Mouse (Mus musculus): ENCODE measurements around the gene Cdhr2. TPM values are rescaled to one million over a fixed set of nuclear protein-coding genes. Genes with fewer than 3 reads are reported as not detected.

The Cdhr2 gene
- total and polyA plus RNA-seq, 3 experiments = not detected

DNA sequence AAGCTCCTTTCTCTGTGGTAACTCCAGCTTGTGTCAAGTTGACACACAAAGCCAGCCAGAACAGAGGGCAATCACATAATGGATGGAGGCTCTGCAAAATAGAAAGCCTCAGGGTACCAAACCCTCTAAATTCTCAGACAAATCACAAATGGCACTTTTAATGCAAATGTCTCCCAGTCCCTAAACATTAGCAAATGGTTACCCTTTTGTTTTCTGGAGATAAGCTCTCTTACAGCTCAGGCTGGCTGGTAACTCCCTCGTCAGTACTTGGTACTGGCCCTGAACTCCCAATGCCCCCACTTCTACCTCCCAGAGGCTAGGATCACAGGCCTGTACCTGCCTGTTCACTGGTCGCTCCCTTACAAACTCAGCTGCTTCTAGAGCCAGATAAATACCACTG is 82.0 kb downstream of the Cdhr2 start:
- DNase-seq (ENCODE audit: low read depth, low spot score) = no peak
- Histone ChIP-seq H3K4me1 (ENCODE audit: control insufficient read depth in 1 of 2, insufficient read depth in 2 of 2, low read length in 2 of 2) (no peaks in the 10 kb centered on the region), H3K9me3 (replicated peaks; ENCODE audit: insufficient read depth, low read length) (no peaks in the 10 kb centered on the region)

DNA sequence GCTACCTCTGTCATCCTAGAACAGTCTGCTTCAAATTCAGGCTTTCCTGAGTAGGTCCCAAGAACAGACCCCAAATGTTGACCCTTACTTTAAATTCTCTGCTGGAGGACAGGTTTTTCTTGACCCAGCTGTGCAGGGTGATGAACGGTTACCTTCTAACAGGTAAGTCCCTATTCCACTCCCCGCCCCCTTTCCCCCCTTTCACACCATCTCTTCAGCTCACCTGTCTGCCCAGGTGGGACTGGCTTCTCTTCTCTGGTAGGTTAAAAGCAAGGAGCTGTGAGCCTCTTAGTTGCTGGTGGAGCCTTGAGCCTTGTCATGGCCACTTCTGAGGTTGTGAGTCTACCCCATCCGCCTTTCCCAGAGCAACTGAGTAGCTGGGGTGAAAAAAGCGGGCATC is 82.4 kb downstream of the Cdhr2 start, which contains the start of gene Eif4e1b:
Eif4e1b (plus strand) TSS at position 301 of the 400 bp plus-strand sequence.
- DNase-seq (ENCODE audit: low read depth, low spot score) = no peak
- H3K9ac ChIP-seq (ENCODE audit: control insufficient read depth, low read depth, low read length, poor library complexity, severe bottlenecking) = no peak within 1 kb of the TSS
- no peaks in the 10 kb centered on the region for H3K9me3 ChIP-seq (replicated peaks; ENCODE audit: insufficient read depth, low read length)
- TF ChIP-seq POLR2AphosphoS2 (IDR thresholded peaks at IDR 0.05; ENCODE audit: low read length) (no peak), USF1 (IDR thresholded peaks at IDR 0.05; ENCODE audit: low read depth, low read length) (no peak), BHLHE40 (IDR thresholded peaks at IDR 0.05; ENCODE audit: borderline replicate concordance, low read depth, low read length) (no peak), GATA1 (IDR thresholded peaks at IDR 0.05; ENCODE audit: low read depth, low read length) (no peak), POLR2AphosphoS5 (IDR thresholded peaks at IDR 0.05; ENCODE audit: borderline replicate concordance, low read depth, low read length) (no peak), ELF1 (IDR thresholded peaks at IDR 0.05; ENCODE audit: low read depth, low read length) (no peak), JUND (IDR thresholded peaks at IDR 0.05; ENCODE audit: low read depth, low read length) (no peak), TBP (IDR thresholded peaks at IDR 0.05; ENCODE audit: low read depth, low read length) (no peak), KAT2A (conservative IDR thresholded peaks at IDR 0.05; ENCODE audit: low read depth, low read length) (no peak), RCOR1 (IDR thresholded peaks at IDR 0.05; ENCODE audit: low read depth, low read length) (no peak), TAL1 (IDR thresholded peaks at IDR 0.05; ENCODE audit: low read length) (no peak), USF2 (IDR thresholded peaks at IDR 0.05; ENCODE audit: borderline replicate concordance in 1 of 2, insufficient read depth in 1 of 2, low read depth in 1 of 2, low read length in 2 of 2) (no peak), NRF1 (IDR thresholded peaks at IDR 0.05; ENCODE audit: insufficient read depth, low read depth, low read length, poor library complexity, severe bottlenecking) (no peak)
- H3K36me3 ChIP-seq (ENCODE audit: control insufficient read depth in 1 of 2, insufficient read depth in 2 of 2, low read length in 2 of 2) = no peaks in the 10 kb centered on the region
- H3K4me1 ChIP-seq (ENCODE audit: control insufficient read depth in 1 of 2, insufficient read depth in 2 of 2, low read length in 2 of 2) = no peaks in the 10 kb centered on the region
- no peak within 1 kb of the TSS for H3K4me3 ChIP-seq (ENCODE audit: control insufficient read depth in 1 of 2, insufficient read depth in 1 of 2, low read depth in 2 of 2, low read length in 2 of 2)
- no peak within 1 kb of the TSS for H3K27ac ChIP-seq (ENCODE audit: control insufficient read depth, low read depth, low read length)
- H3K79me2 ChIP-seq (ENCODE audit: control insufficient read depth, insufficient read depth, low read length, poor library complexity) = no peaks in the 10 kb centered on the region
- H3K27me3 ChIP-seq (ENCODE audit: control insufficient read depth in 1 of 2, insufficient read depth in 2 of 2, low read length in 2 of 2) = peaks cover 3 to 15% of the 10 kb centered on the region in 2 experiments; a peak in 3 of 4 replicates

More for the DNA sequence above, 82.0 kb downstream of the Cdhr2 start:
- H3K27me3 ChIP-seq (ENCODE audit: control insufficient read depth in 1 of 2, insufficient read depth in 2 of 2, low read length in 2 of 2) = peaks cover 3 to 15% of the 10 kb centered on the region in 2 experiments; a peak in 3 of 4 replicates
- no peak overlapping the region for H3K9ac ChIP-seq (ENCODE audit: control insufficient read depth, low read depth, low read length, poor library complexity, severe bottlenecking)
- H3K79me2 ChIP-seq (ENCODE audit: control insufficient read depth, insufficient read depth, low read length, poor library complexity) = no peaks in the 10 kb centered on the region
- H3K27ac ChIP-seq (ENCODE audit: control insufficient read depth, low read depth, low read length) = no peak overlapping the region
- H3K4me3 ChIP-seq (ENCODE audit: control insufficient read depth in 1 of 2, insufficient read depth in 1 of 2, low read depth in 2 of 2, low read length in 2 of 2) = no peak overlapping the region
- no peaks in the 10 kb centered on the region for H3K36me3 ChIP-seq (ENCODE audit: control insufficient read depth in 1 of 2, insufficient read depth in 2 of 2, low read length in 2 of 2)
- TF ChIP-seq USF1 (IDR thresholded peaks at IDR 0.05; ENCODE audit: low read depth, low read length) = no peak
- TF ChIP-seq NELFE (IDR thresholded peaks at IDR 0.05; ENCODE audit: low read depth, low read length) = no peak
- no peak for TF ChIP-seq EP300 (IDR thresholded peaks at IDR 0.05; ENCODE audit: low read depth in 1 of 2, low read length in 2 of 2)
- no peak for TF ChIP-seq POLR2AphosphoS5 (IDR thresholded peaks at IDR 0.05; ENCODE audit: borderline replicate concordance, low read depth, low read length)
- no peak for TF ChIP-seq SMC3 (IDR thresholded peaks at IDR 0.05; ENCODE audit: low read depth, low read length)
- no peak for TF ChIP-seq NRF1 (IDR thresholded peaks at IDR 0.05; ENCODE audit: insufficient read depth, low read depth, low read length, poor library complexity, severe bottlenecking)
- TF ChIP-seq MXI1 (IDR thresholded peaks at IDR 0.05; ENCODE audit: low read depth, low read length) = no peak

Other genes with a start within 250 kb of the Cdhr2 start
- 89.6 and 94.0 TPM in 2 replicates for gene Thoc3, start 232.6 kb upstream of the Cdhr2 start, total RNA-seq (2012; rRNA removed)
- gene Thoc3, start 232.6 kb upstream of the Cdhr2 start, polyA plus RNA-seq (2012; ENCODE audit: insufficient read depth in 1 of 2, insufficient read length in 2 of 2, low read depth in 1 of 2, low replicate concordance in 2 of 2, missing spikeins in 1 of 2) = 100 to 1,000 TPM in 1 of 2 experiments, not detected in 1; 109 TPM
- 4.9 and 5.6 TPM in 2 replicates for gene Simc1, start 197.7 kb upstream of the Cdhr2 start, total RNA-seq (2012; rRNA removed)
- 10 to 100 TPM in 1 of 2 experiments, not detected in 1; 11.9 TPM for gene Simc1, start 197.7 kb upstream of the Cdhr2 start, polyA plus RNA-seq (2012; ENCODE audit: insufficient read depth in 1 of 2, insufficient read length in 2 of 2, low read depth in 1 of 2, low replicate concordance in 2 of 2, missing spikeins in 1 of 2)
- 32.0 and 34.2 TPM in 2 replicates for gene 4833439L19Rik, start 136.0 kb upstream of the Cdhr2 start, total RNA-seq (2012; rRNA removed)
- 10 to 100 TPM in 1 of 2 experiments, not detected in 1; 53.8 TPM for gene 4833439L19Rik, start 136.0 kb upstream of the Cdhr2 start, polyA plus RNA-seq (2012; ENCODE audit: insufficient read depth in 1 of 2, insufficient read length in 2 of 2, low read depth in 1 of 2, low replicate concordance in 2 of 2, missing spikeins in 1 of 2)
- 3.8 and 5.1 TPM in 2 replicates for gene Arl10, start 126.4 kb upstream of the Cdhr2 start, total RNA-seq (2012; rRNA removed)
- 10 to 100 TPM in 1 of 2 experiments, not detected in 1; 10.9 TPM for gene Arl10, start 126.4 kb upstream of the Cdhr2 start, polyA plus RNA-seq (2012; ENCODE audit: insufficient read depth in 1 of 2, insufficient read length in 2 of 2, low read depth in 1 of 2, low replicate concordance in 2 of 2, missing spikeins in 1 of 2)
- gene Nop16, start 111.4 kb upstream of the Cdhr2 start, total RNA-seq (2012; rRNA removed) = 126 and 131 TPM in 2 replicates
- 100 to 1,000 TPM in 1 of 2 experiments, not detected in 1; 172 TPM for gene Nop16, start 111.4 kb upstream of the Cdhr2 start, polyA plus RNA-seq (2012; ENCODE audit: insufficient read depth in 1 of 2, insufficient read length in 2 of 2, low read depth in 1 of 2, low replicate concordance in 2 of 2, missing spikeins in 1 of 2)
- gene Higd2a, start 111.3 kb upstream of the Cdhr2 start, total RNA-seq (2012; rRNA removed) = 54.0 and 59.8 TPM in 2 replicates
- 100 to 1,000 TPM in 1 of 2 experiments, not detected in 1; 131 TPM for gene Higd2a, start 111.3 kb upstream of the Cdhr2 start, polyA plus RNA-seq (2012; ENCODE audit: insufficient read depth in 1 of 2, insufficient read length in 2 of 2, low read depth in 1 of 2, low replicate concordance in 2 of 2, missing spikeins in 1 of 2)
- 23.5 and 25.0 TPM in 2 replicates for gene Cltb, start 90.1 kb upstream of the Cdhr2 start, total RNA-seq (2012; rRNA removed)
- gene Cltb, start 90.1 kb upstream of the Cdhr2 start, polyA plus RNA-seq (2012; ENCODE audit: insufficient read depth in 1 of 2, insufficient read length in 2 of 2, low read depth in 1 of 2, low replicate concordance in 2 of 2, missing spikeins in 1 of 2) = 10 to 100 TPM in 1 of 2 experiments, not detected in 1; 59.9 TPM
- gene Faf2, start 79.7 kb upstream of the Cdhr2 start, total RNA-seq (2012; rRNA removed) = 27.8 and 31.4 TPM in 2 replicates
- gene Faf2, start 79.7 kb upstream of the Cdhr2 start, polyA plus RNA-seq (2012; ENCODE audit: insufficient read depth in 1 of 2, insufficient read length in 2 of 2, low read depth in 1 of 2, low replicate concordance in 2 of 2, missing spikeins in 1 of 2) = 10 to 100 TPM in 1 of 2 experiments, not detected in 1; 39.3 TPM
- gene Rnf44, start 7.6 kb upstream of the Cdhr2 start, total RNA-seq (2012; rRNA removed) = 10.4 and 10.7 TPM in 2 replicates
- gene Rnf44, start 7.6 kb upstream of the Cdhr2 start, polyA plus RNA-seq (2012; ENCODE audit: insufficient read depth in 1 of 2, insufficient read length in 2 of 2, low read depth in 1 of 2, low replicate concordance in 2 of 2, missing spikeins in 1 of 2) = 10 to 100 TPM in 1 of 2 experiments, not detected in 1; 60.5 TPM
- gene Gprin1, start 48.4 kb downstream of the Cdhr2 start, total RNA-seq (2012; rRNA removed) = not detected in 2 replicates
- not detected for gene Gprin1, start 48.4 kb downstream of the Cdhr2 start, polyA plus RNA-seq (2012; ENCODE audit: insufficient read depth in 1 of 2, insufficient read length in 2 of 2, low read depth in 1 of 2, low replicate concordance in 2 of 2, missing spikeins in 1 of 2)
- gene Sncb, start 65.1 kb downstream of the Cdhr2 start, total RNA-seq (2012; rRNA removed) = not detected in 2 replicates
- gene Sncb, start 65.1 kb downstream of the Cdhr2 start, polyA plus RNA-seq (2012; ENCODE audit: insufficient read depth in 1 of 2, insufficient read length in 2 of 2, low read depth in 1 of 2, low replicate concordance in 2 of 2, missing spikeins in 1 of 2) = not detected
- gene Eif4e1b, start 82.5 kb downstream of the Cdhr2 start, total RNA-seq (2012; rRNA removed) = not detected in 2 replicates
- gene Eif4e1b, start 82.5 kb downstream of the Cdhr2 start, polyA plus RNA-seq (2012; ENCODE audit: insufficient read depth in 1 of 2, insufficient read length in 2 of 2, low read depth in 1 of 2, low replicate concordance in 2 of 2, missing spikeins in 1 of 2) = not detected
- gene Tspan17, start 87.9 kb downstream of the Cdhr2 start, total RNA-seq (2012; rRNA removed) = 3.3 and 4.1 TPM in 2 replicates
- 10 to 100 TPM in 1 of 2 experiments, not detected in 1; 23.0 TPM for gene Tspan17, start 87.9 kb downstream of the Cdhr2 start, polyA plus RNA-seq (2012; ENCODE audit: insufficient read depth in 1 of 2, insufficient read length in 2 of 2, low read depth in 1 of 2, low replicate concordance in 2 of 2, missing spikeins in 1 of 2)
- gene Unc5a, start 247.9 kb downstream of the Cdhr2 start, total RNA-seq (2012; rRNA removed) = not detected in 2 replicates
- not detected for gene Unc5a, start 247.9 kb downstream of the Cdhr2 start, polyA plus RNA-seq (2012; ENCODE audit: insufficient read depth in 1 of 2, insufficient read length in 2 of 2, low read depth in 1 of 2, low replicate concordance in 2 of 2, missing spikeins in 1 of 2)

Measured in MEL (cell line).